Mouse (Mus musculus) neural tube, embryonic 14.5 days (tissue): ENCODE measurements at regions not wholly inside any gene's neighbourhood (a gene's known extent, or its start where the extent isn't known, plus 50 kb on each side); places are given as distances from the start of the nearest gene placed in this dataset.

Source experiments
- ATAC-seq: fragments of 200-750 bp; cut with Nextera tagmentation; 2 replicates; pipeline ENCODE4 v1.8.0; 2017; ENCODE audit warnings: low read depth, mild to moderate bottlenecking, moderate TSS enrichment, moderate library complexity
- H3K27ac ChIP-seq: fragments of 300-500 bp; sonication (generic); 2 replicates; pipeline ENCODE4 v1.5.1; 2014; ENCODE audit warnings: low read depth, mild to moderate bottlenecking, control low read depth, low read length, moderate library complexity, mixed read lengths
- H3K27me3 ChIP-seq: fragments of 300-500 bp; sonication (generic); 2 replicates; pipeline ENCODE4 v1.6.1; 2014; ENCODE audit warnings: low read length; ENCODE audit not compliant: control insufficient read depth, insufficient read depth
- H3K36me3 ChIP-seq: fragments of 300-500 bp; sonication (generic); 2 replicates; pipeline ENCODE4 v1.6.1; 2014; ENCODE audit warnings: low read length, mixed read lengths; ENCODE audit not compliant: control insufficient read depth, insufficient read depth
- H3K4me1 ChIP-seq: fragments of 300-500 bp; sonication (generic); 2 replicates; pipeline ENCODE4 v1.6.1; 2014; ENCODE audit warnings: low read length; ENCODE audit not compliant: control insufficient read depth, insufficient read depth
- H3K4me2 ChIP-seq: fragments of 300-500 bp; sonication (generic); 2 replicates; pipeline ENCODE4 v1.6.1; 2014; ENCODE audit warnings: mild to moderate bottlenecking, low read depth, low read length, control low read depth
- H3K4me3 ChIP-seq: fragments of 300-500 bp; sonication (generic); 2 replicates; pipeline ENCODE4 v1.5.1; 2014; ENCODE audit warnings: low read depth, low read length, control low read depth, mixed read lengths
- H3K9ac ChIP-seq: fragments of 300-500 bp; sonication (generic); replicated peaks from 2 replicates; pipeline ENCODE4 v1.6.1; 2014; ENCODE audit warnings: low read depth, mild to moderate bottlenecking, control low read depth, low read length, mixed read lengths
- H3K9me3 ChIP-seq: fragments of 300-500 bp; sonication (generic); 2 replicates; pipeline ENCODE4 v1.6.1; 2016; ENCODE audit warnings: low read length; ENCODE audit not compliant: control insufficient read depth
- whole genome bisulfite sequencing: fragments of 180-500 bp; shearing (Covaris S2); extraction: QIAGEN DNeasy Blood & Tissue Kit; methylation state at CpG from one replicate; pipeline ENCODE4 v1.1.7; 2014; 5-methylcytosine and 5-hydroxymethylcytosine counted together

DNA sequence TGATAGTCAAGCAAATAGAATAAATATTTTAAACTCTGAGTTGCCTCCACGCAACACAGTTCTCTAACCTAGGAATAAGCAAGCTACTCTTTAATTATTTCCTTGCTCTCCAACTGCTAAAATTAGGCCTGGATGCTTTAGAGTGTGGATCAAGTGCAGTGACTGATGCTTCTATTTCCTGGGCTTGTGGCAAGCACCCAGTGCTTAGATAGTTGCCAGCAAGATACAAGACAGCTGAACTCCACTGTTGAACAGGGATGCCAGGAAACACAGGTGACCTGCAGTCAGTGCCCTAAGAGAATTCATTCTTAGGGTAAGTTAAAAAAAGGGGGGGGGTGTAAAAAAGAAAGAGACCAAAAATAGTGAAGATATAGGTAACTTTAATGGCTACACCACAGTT, 306.7 kb downstream of the Hlx start:
- H3K9me3 ChIP-seq: no peaks in the 10 kb centered on the region
- 100% methylated on average over 1 of the region's 1 CpGs for WGBS
- H3K27me3 ChIP-seq: no peaks in the 10 kb centered on the region
- H3K4me1 ChIP-seq: no peaks in the 10 kb centered on the region
- H3K4me3 ChIP-seq: no peak overlapping the region
- no peak overlapping the region for H3K9ac ChIP-seq
- no peak overlapping the region for H3K27ac ChIP-seq
- no peak overlapping the region for H3K4me2 ChIP-seq
- no peak for ATAC-seq
- no peaks in the 10 kb centered on the region for H3K36me3 ChIP-seq

DNA sequence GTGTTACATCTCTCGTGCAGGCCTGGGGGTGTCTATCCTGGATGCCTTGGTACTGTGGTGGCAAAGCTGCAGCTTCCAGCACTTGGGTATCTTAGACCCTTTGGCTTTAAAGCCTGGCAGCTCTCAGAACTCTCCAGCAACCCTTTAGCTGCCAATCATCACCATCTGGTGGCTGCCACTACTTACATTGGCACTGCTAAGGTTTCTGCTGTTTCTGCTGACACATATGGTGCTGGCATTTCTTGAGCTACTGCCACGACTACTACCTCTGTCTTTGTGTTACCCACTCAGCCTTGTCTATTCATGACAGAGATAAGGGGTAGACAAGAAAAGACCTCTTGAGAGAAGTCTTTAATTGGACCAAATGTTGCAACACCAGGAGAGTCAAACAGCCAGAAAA, 308.4 kb downstream of the Hlx start:
- WGBS: 85% methylated on average over 2 of the region's 2 CpGs
- Histone ChIP-seq H3K9ac (no peak overlapping the region), H3K4me1 (no peaks in the 10 kb centered on the region)

DNA sequence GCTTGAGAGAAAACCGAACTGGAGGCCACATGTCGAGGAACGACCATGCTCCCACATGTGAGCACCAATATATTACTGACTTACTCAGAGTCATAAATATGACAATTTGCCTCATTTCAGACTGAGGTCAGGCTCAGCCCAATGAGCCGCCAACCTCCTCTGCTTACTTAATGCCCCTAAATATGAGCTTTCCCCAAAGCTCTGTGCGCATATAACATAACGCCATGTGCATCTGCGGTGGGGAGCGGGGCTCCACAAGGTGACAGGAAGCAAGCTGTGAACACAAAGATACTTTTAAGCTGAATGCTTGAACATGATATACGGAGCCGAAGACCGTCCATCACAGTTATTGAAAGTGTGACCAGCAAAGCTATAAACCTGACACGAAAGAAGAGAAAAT, 319.8 kb downstream of the Hlx start:
- H3K9me3 ChIP-seq: no peaks in the 10 kb centered on the region
- no peaks in the 10 kb centered on the region for H3K36me3 ChIP-seq
- H3K4me3 ChIP-seq: no peak overlapping the region
- H3K27ac ChIP-seq: no peak overlapping the region
- H3K9ac ChIP-seq: no peak overlapping the region
- H3K4me1 ChIP-seq: no peaks in the 10 kb centered on the region
- H3K27me3 ChIP-seq: no peaks in the 10 kb centered on the region
- no peak overlapping the region for H3K4me2 ChIP-seq
- WGBS: 74% methylated on average over 12 of the region's 12 CpGs
- ATAC-seq: no peak

More for the DNA sequence above, 308.4 kb downstream of the Hlx start:
- ATAC-seq: no peak
- Histone ChIP-seq H3K27ac (no peak overlapping the region), H3K4me2 (no peak overlapping the region), H3K9me3 (no peaks in the 10 kb centered on the region), H3K36me3 (no peaks in the 10 kb centered on the region), H3K27me3 (no peaks in the 10 kb centered on the region), H3K4me3 (no peak overlapping the region)

DNA sequence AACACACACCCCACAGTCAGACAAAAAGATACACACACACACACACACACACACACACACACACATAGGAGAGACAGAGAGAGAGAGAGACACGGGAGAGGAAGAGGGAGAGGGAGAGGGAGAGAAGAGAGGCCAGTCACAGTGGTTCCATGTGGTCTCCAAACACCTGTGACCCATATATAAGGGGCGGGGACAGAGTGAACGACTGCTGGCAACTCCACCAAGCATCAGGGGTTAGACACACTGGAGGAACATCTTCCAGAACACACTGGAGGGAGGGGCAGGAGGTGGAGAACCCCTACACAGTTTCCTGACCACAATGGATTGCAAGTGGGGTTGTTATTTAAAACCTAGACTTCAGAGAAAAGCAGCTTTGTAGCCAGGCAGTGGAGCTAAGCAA, 321.4 kb downstream of the Hlx start:
- H3K4me1 ChIP-seq: no peaks in the 10 kb centered on the region
- no peaks in the 10 kb centered on the region for H3K27me3 ChIP-seq
- H3K9me3 ChIP-seq: no peaks in the 10 kb centered on the region
- no peak overlapping the region for H3K27ac ChIP-seq
- 53% methylated on average over 3 of the region's 3 CpGs for WGBS
- H3K4me3 ChIP-seq: no peak overlapping the region
- no peak overlapping the region for H3K4me2 ChIP-seq
- ATAC-seq: no peak
- H3K36me3 ChIP-seq: no peaks in the 10 kb centered on the region
- H3K9ac ChIP-seq: no peak overlapping the region

DNA sequence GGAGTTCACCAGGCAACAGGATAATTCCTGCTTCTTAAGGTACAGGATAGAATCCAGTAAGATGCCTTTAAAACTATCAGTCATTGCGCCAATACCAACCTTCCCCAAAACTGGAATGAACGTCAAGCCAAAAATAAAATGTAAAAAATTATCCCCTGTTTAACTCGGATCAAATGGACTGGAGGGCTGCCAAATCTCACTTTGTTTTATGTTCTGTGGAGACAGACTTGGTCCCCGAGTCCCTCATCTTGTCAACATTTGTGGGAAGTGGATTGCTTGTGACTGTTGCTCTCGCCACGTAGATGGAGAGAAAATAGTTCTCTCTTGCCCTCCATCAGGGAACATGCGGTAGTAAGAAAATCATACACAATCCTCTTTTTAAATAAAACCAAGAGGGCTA, 322.4 kb downstream of the Hlx start:
- 73% methylated on average over 7 of the region's 7 CpGs for WGBS
- no peak overlapping the region for H3K9ac ChIP-seq

DNA sequence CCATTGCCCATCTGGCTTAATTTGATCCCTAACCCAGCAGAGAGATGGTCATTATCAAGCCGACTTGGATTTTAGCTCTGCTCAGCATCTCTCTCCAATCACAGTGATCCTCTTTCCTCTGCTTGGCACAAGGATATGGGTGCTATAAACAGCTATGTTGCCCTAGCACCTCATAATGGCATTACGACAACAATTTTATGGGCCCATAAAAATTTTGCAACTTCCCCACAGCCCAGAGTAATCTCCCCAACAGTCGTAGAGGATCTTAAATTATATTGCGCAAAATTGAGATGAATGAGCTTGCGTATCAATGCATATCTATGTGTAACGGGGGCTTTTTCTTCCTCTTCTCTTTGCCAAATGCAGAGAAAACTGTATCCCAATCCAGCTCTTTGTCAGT, 329.4 kb downstream of the Hlx start:
- no peaks in the 10 kb centered on the region for H3K9me3 ChIP-seq
- H3K27ac ChIP-seq: no peak overlapping the region
- no peak overlapping the region for H3K4me2 ChIP-seq
- 0 out of 2 replicates have a peak, but pooled peaks cover 5% of the 10 kb centered on the region for H3K4me1 ChIP-seq
- no peak for ATAC-seq
- no peak overlapping the region for H3K9ac ChIP-seq
- H3K27me3 ChIP-seq: no peaks in the 10 kb centered on the region
- 37% methylated on average over 6 of the region's 6 CpGs for WGBS
- H3K4me3 ChIP-seq: no peak overlapping the region
- H3K36me3 ChIP-seq: no peaks in the 10 kb centered on the region

More for the DNA sequence above, 322.4 kb downstream of the Hlx start:
- H3K4me1 ChIP-seq: no peaks in the 10 kb centered on the region
- H3K27me3 ChIP-seq: no peaks in the 10 kb centered on the region
- no peaks in the 10 kb centered on the region for H3K36me3 ChIP-seq
- no peak overlapping the region for H3K4me2 ChIP-seq
- no peak overlapping the region for H3K4me3 ChIP-seq
- no peak overlapping the region for H3K27ac ChIP-seq
- no peak for ATAC-seq
- no peaks in the 10 kb centered on the region for H3K9me3 ChIP-seq

DNA sequence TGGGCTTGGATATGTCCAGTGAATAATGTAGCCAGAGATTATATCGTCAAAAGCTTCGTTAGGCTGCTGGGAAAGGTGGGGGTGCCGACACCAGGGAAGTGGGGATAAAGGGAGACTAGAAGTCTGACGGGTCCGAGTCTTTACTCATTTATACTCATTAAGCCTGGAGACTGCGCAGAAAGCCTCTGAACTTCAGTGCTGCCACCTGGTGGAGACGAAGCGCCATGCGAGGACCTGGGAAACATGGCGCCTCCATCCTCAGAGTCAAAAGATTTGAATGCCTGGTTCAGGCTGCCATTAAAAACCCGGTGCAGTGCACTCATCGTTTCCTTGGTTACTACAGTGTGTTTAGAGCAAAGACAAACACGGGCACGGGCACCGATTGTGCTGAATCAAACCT, 337.2 kb downstream of the Hlx start:
- Histone ChIP-seq H3K9me3 (no peaks in the 10 kb centered on the region), H3K27me3 (no peaks in the 10 kb centered on the region), H3K36me3 (no peaks in the 10 kb centered on the region), H3K4me2 (no peak overlapping the region), H3K27ac (no peak overlapping the region), H3K9ac (no peak overlapping the region), H3K4me3 (no peak overlapping the region), H3K4me1 (no peaks in the 10 kb centered on the region)
- no peak for ATAC-seq
- 60% methylated on average over 15 of the region's 15 CpGs for WGBS

DNA sequence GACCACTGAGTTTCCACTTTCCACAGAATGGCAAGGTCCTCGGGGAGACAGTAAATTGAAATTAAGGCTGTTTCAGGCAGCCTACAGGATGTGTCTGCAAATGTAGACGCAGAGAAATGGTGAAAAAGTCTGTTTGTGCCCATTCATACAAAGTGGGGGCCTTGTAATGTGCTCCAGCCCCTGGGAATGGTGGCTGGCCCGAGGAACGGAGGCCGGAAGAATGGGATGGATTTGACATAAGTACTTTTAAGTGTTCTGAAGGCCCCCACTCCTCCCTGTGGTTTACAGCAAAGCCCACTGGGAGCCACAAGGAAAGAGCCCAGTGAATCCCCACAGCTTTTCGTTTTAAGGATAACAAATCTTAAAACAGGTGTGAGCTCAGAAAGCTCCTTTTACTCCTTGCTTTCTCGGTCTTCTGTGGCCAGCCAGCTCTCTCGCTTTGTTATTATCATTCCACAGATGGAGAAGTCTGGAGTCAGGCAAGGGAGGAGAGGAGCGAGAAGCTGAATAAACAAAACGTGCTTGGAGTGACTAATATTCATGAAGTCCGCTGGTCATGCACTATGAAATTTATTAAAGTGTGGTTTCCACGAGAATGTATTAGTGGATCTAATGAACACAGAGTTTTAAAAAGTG, 337.7 kb downstream of the Hlx start:
- 69% methylated on average over 12 of the region's 12 CpGs for WGBS
- H3K4me2 ChIP-seq: no peak overlapping the region
- ATAC-seq: no peak
- H3K4me1 ChIP-seq: no peaks in the 10 kb centered on the region
- H3K4me3 ChIP-seq: no peak overlapping the region
- H3K27ac ChIP-seq: no peak overlapping the region
- no peaks in the 10 kb centered on the region for H3K36me3 ChIP-seq
- H3K9ac ChIP-seq: no peak overlapping the region
- H3K27me3 ChIP-seq: no peaks in the 10 kb centered on the region
- H3K9me3 ChIP-seq: no peaks in the 10 kb centered on the region

DNA sequence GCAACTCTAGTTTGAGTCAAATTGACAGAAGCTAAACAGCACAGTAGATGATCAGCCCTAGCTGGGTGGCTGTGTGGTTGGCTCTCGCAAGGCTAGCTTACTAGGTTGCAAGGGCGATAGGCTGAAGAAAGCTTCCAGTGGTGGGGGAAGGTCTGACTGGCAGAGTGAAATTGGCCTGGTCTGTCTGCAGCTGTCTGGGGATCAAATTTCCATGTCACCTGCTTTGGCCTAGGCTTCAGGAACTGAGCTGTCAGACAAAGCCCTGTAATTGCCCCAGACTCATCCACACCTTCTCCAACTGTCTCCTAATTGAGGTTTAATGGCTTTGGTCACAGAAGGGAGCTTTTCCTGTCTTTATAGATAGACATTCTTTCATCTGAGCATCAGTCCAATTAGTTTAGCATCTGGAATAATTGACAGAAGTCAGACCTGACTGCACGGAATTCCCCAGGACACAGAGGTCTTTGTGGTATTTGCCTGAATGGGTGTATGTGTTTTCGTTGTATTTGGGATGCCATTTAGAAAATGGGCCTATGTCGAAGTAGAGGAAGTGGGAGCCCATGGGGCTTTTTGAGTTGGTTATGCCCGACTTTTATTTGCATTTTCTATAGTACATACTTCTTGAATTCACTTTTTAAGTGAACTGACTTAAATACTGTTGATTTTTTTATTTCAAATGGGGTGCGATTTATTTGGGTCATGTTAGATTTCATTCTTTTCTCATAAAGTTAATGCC, 348.2 kb downstream of the Hlx start:
- Histone ChIP-seq H3K9me3 (no peaks in the 10 kb centered on the region), H3K4me2 (no peak overlapping the region), H3K4me1 (no peaks in the 10 kb centered on the region), H3K36me3 (no peaks in the 10 kb centered on the region), H3K9ac (no peak overlapping the region), H3K4me3 (no peak overlapping the region), H3K27me3 (no peaks in the 10 kb centered on the region), H3K27ac (no peak overlapping the region)
- no peak for ATAC-seq
- WGBS: 53% methylated on average over 7 of the region's 7 CpGs
